Mouse (Mus musculus): ENCODE data around the gene 4931414P19Rik.

The 4931414P19Rik gene

GRCm38 (mm10) chr14:54583681-54584338, 22.0 kb downstream of the 4931414P19Rik start:
- peak in 1 of 2 experiments; percentile 60 for DNase-seq (ENCODE audit: low spot score in 2 of 2)

DNA sequence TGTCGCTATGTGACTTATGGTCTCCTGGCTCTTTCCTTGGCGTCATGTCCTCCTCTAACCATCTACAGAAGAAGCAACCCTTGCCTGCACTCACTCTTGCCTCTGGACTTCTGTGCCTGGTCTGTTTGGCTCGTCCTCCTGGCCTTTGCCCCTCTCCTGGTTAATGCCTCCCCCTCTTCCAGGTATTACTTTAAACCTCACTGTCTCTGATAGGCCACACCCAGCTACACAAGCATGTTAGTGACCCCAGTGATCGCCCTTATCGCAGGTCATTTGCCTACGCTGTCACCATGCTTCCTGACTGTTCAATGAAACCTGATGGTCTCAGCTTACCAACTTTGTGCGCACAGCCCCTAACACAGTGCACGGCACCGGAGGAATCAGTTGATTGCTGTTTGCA, 23.3 kb downstream of the 4931414P19Rik start:
- no peak for DNase-seq (ENCODE audit: low spot score in 2 of 2)

- DNase-seq (ENCODE audit: low spot score in 2 of 2), result no peak
Observed at GRCm38 (mm10) chr14:54579638-54580037, 26.2 kb downstream of the 4931414P19Rik start.

- DNase-seq (ENCODE audit: low spot score in 2 of 2), result peak; percentile 50 to 62
Observed at GRCm38 (mm10) chr14:54578063-54578462, 27.7 kb downstream of the 4931414P19Rik start.

- peak; percentile 93 to 94 for DNase-seq (ENCODE audit: low spot score in 2 of 2)
Observed at GRCm38 (mm10) chr14:54577089-54577982, 28.5 kb downstream of the 4931414P19Rik start, which contains the start of gene Ajuba. Ajuba (minus strand) TSS chr14:54577558.

GRCm38 (mm10) chr14:54576241-54577088, 29.3 kb downstream of the 4931414P19Rik start:
- DNase-seq (ENCODE audit: low spot score in 2 of 2), result no peak

DNA sequence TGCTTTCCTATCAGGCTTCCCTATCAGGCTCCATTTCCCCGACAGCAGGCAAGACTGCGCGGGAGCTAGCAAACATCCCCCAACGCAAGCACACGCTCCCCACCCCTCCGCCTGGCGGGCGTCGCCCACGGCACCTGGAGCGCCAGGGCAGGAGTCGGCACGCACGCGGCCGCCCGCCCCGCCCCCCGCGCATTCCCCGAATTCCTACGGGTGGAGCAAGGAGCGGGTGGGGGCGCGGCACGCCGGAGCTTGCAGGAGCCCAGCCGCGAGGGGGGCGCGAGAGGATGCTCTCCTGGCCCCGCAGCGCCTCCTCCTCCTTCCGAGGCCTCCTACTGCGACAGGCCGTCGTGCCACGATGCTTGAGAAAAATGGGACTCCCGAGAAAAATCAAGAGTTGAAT, 30.2 kb downstream of the 4931414P19Rik start:
- peak; percentile 52 to 56 for DNase-seq (ENCODE audit: low spot score in 2 of 2)

DNA sequence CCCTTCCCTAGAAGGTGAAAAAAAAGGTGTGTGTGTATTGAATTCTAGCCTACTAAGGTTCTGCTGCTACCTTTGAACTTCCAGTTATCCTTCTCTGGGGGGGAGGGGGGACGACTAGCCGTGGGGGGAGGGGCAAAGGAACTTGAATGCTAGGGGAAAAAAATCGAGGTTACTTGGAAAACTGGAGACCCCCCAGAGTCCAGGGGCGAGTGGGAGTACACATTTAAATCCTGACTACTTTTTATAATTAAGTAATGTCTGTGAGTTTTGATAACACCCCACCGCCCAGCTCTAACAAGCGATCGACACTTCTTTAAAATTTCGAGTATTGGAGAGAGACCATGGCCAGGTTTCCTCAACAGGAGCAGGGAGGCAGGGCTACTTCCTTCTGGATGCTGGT, 30.8 kb downstream of the 4931414P19Rik start:
- DNase-seq (ENCODE audit: low spot score in 2 of 2), result no peak

DNA sequence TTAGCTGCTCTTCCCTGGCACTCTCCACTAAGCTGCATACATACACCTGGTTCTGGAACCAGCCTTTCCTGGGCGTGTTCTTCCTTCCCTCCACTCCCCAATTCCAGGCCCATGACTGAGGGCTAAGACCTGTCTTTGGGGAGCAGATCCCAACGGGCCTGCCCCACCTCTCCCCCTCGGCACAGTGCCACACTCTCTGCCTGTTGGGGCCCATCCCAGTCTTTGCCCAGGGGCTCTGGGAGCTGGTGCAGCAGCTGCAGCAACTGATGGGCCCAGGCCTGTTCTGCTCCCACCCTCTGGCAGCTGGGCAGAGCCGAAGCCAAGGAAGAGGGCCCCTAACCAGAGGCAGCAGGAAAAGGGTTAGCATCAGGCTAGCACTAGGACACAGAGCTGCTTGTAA, 31.5 kb downstream of the 4931414P19Rik start:
- no peak for DNase-seq (ENCODE audit: low spot score in 2 of 2)

- DNase-seq (ENCODE audit: low spot score in 2 of 2), result no peak
Observed at GRCm38 (mm10) chr14:54572790-54573736, 32.7 kb downstream of the 4931414P19Rik start.

DNA sequence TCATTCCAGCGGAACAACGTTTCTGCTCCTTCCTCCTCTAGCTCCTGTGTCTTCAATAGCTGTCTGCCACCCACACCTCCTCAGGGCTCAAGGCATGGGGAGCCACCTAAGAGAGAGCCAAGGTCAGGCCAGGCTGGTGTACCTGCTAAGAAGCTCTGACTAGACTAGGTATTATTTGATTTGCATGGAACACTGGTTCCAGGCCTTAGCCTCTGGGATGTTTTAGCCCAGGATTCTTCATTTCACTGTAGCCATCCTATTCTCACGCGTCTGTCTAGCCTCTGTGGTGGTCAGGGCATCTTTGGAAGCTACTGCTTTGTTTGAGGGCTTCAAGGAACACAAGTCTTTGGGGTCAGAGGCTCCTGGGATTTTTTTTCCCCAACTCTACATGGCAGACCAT, 33.7 kb downstream of the 4931414P19Rik start:
- DNase-seq (ENCODE audit: low spot score in 2 of 2), result no peak

- peak in 1 of 2 experiments; percentile 50 for DNase-seq (ENCODE audit: low spot score in 2 of 2)
Observed at GRCm38 (mm10) chr14:54569451-54570392, 36.1 kb downstream of the 4931414P19Rik start.

GRCm38 (mm10) chr14:54568694-54569414, 36.9 kb downstream of the 4931414P19Rik start:
- peak; percentile 64 to 79 for DNase-seq (ENCODE audit: low spot score in 2 of 2)

- DNase-seq (ENCODE audit: low spot score in 2 of 2), result no peak
Observed at GRCm38 (mm10) chr14:54560527-54561242, 45.1 kb downstream of the 4931414P19Rik start.

DNA sequence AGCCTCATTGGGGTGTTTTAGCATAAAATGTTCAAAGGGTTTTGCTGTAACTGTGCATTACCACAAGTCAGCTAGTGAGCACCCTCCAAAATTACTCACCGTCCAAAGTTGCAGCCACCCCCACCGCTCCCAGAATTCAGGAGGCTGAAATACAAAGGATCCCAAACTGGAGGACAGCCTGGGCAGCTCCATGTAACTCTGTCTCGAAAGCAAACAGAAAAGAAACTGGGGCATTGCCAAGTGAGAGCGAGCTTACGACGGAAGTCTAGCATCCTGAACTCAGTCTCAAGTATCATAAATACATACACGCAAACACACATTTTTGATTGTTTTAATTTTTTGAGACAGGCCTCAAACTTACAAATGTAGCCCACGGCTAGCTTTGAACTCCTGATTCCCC, 48.5 kb downstream of the 4931414P19Rik start:
- no peak for DNase-seq (ENCODE audit: low spot score in 2 of 2)

DNA sequence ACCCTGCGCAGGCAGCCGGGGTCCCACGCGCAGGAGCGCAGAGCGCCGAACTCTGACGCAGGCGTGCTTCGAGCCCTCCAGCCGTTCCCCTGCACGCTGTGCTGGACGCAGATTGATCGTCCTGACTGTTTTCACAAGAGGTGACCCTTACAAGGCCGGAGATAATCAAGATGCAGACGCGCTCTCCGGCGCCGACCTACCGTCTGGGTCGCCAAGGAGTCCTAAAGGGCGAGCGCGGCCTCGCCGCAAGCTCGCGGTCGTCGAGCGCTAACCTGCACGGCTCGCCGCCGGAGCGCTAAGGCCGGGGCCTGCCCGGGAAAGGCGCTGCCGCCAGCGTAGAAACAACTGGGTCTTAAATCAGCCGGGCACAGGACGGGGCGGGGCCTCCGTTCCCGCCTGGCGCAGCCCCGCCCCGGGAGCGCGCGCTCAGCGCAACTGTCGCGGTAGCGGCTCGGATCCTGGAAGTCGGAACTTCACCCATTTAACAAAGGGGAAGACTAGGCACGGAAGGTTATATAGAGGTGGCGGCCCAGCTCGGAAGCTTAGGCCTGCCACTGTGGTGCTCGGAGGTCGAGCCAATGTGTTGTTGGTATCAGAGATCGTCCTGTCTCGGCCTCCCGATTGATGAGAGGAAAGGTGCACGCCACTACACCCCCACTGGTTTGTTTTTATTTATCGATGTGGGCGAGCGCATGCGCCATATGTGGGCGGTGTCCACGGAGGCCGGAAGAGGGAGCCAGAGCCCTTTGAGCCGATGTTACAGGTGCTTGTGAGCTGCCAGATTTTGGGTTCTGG, 51.6 kb downstream of the 4931414P19Rik start, which contains the start of gene Haus4:
Haus4 (minus strand) TSS at position 642 of the 795 bp plus-strand sequence.
- peak; percentile 83 to 87 for DNase-seq (ENCODE audit: low spot score in 2 of 2)

DNA sequence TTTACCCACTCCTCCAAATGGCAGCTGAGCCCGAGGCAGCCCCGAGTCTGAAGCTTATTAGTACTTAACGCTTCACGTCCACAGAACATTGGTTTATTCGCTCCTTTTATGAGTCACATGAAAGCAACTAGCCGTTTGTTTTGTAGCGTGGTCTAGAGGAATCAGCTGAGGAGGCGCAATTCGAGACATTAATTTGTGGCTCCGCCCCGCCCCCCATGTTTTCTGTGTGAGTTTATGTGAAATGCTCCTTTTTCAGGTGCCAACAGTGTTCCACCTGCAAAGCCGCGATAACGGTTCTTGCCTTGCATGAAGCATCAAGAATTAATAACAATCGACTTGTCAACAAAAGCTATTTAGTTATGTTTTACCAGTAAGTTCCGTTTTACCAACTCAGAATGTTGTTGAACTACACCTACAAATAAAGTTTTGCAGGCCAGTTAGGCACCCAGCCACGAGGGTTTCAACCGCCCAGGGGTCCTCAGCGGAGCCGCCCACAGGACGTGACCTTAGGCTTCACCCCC, 52.3 kb downstream of the 4931414P19Rik start:
- no peak for DNase-seq (ENCODE audit: low spot score in 2 of 2)
